Mouse (Mus musculus) heart, adult 2 months (tissue): Measurements from ENCODE around the gene Scamp4. TPM values are rescaled to one million over a fixed set of nuclear protein-coding genes. Genes with fewer than 3 reads are reported as not detected.
A peak's percentile ranks its signal among the peaks of the same experiment; 100 is the strongest.

Experiments
- DNase-seq, 2 experiments: peaks; one replicate each; pipeline ENCODE4 v3.0.0; 2021
- H3K27ac ChIP-seq: fragments of 200-600 bp; 2 replicates; pipeline ENCODE4 v1.8.1; 2022
- H3K27me3 ChIP-seq: fragments of 200-500 bp; 2 replicates; pipeline ENCODE4 v1.6.1; 2012; ENCODE audit warnings: mild to moderate bottlenecking, low read length, inconsistent platforms, mixed read lengths; ENCODE audit not compliant: control insufficient read depth, insufficient read depth
- H3K36me3 ChIP-seq: fragments of 200-500 bp; 2 replicates; pipeline ENCODE4 v1.6.1; 2012; ENCODE audit warnings: low read length, inconsistent platforms; ENCODE audit not compliant: control insufficient read depth, insufficient read depth
- H3K4me1 ChIP-seq: fragments of 200-500 bp; 2 replicates; pipeline ENCODE4 v1.6.1; 2011; ENCODE audit warnings: low read length; ENCODE audit not compliant: control insufficient read depth, insufficient read depth
- H3K4me3 ChIP-seq: fragments of 200-600 bp; 2 replicates; pipeline ENCODE4 v1.8.1; 2022
- H3K79me2 ChIP-seq: fragments of 200-500 bp; replicated peaks from 2 replicates; pipeline ENCODE4 v1.6.1; 2012; ENCODE audit warnings: mild to moderate bottlenecking, inconsistent platforms, low read length, moderate library complexity, mixed read lengths; ENCODE audit not compliant: control insufficient read depth, insufficient read depth
- H3K9ac ChIP-seq: fragments of 200-500 bp; 2 replicates; pipeline ENCODE4 v1.6.1; 2012; ENCODE audit warnings: low read depth, mild to moderate bottlenecking, control low read depth, inconsistent platforms, low read length, mixed read lengths
- CTCF ChIP-seq: fragments of 200-600 bp; IDR thresholded peaks from 2 replicates; pipeline ENCODE4 v1.8.1; 2022; ENCODE audit warnings: antibody characterized with exemption, mild to moderate bottlenecking, moderate library complexity
- EP300 ChIP-seq: fragments of 200-500 bp; IDR thresholded peaks from 2 replicates; pipeline ENCODE4 v1.6.1; 2011; ENCODE audit warnings: low read depth, low read length, control low read depth; ENCODE audit not compliant: insufficient read depth
- POLR2A ChIP-seq: fragments of 200-500 bp; IDR thresholded peaks from 2 replicates; pipeline ENCODE4 v1.6.1; 2011; ENCODE audit warnings: mild to moderate bottlenecking, low read depth, low read length, control low read depth; ENCODE audit not compliant: insufficient read depth
- WGBS: fragments of 180-500 bp; shearing (Covaris S2); methylation state at CpG from one replicate; pipeline ENCODE4 v1.1.7; 2018; 5-methylcytosine and 5-hydroxymethylcytosine counted together
- intact Hi-C: fragments of 180-260 bp; cut with DNase I; formaldehyde crosslinking; loops from one replicate; pipeline ENCODE4 v1.15.1; 2025
- polyA plus RNA-seq: library from polyadenylated mRNA; depleted of rRNA; stranded (reverse); fragments of >200 nt; gene quantifications from 2 replicates; pipeline ENCODE4 v1.2.3, GENCODE M21; 2012
- total RNA-seq, 2 experiments: library from RNA; stranded (reverse); gene quantifications; 2 replicates each; pipeline ENCODE4 v1.2.3; 2021

The Scamp4 gene
- total and polyA plus RNA-seq, 3 experiments, result 20.8 to 58.9 (median 26.9) TPM

- Histone ChIP-seq H3K4me1 (peaks cover 12% of the 10 kb centered on the region), H3K79me2 (0 out of 2 replicates have a peak, but pooled peaks cover 1% of the 10 kb centered on the region), H3K4me3 (peak within 1 kb of the TSS; percentile 95), H3K9ac (peak within 1 kb of the TSS; percentile 76), H3K27ac (peak within 1 kb of the TSS; percentile 92), H3K27me3 (no peaks in the 10 kb centered on the region), H3K36me3 (no peaks in the 10 kb centered on the region)
- WGBS, result under 1% methylated on average over 85 of the region's 85 CpGs
- DNase-seq, result no peak
- intact Hi-C loops, result loop anchor here (2.0 kb wide), 1 partner anchor 46 kb away; the partner anchor contains the start of gene Klf16
- TF ChIP-seq EP300, result no peak
- peak; percentile 12; the same call in 1 of the 2 replicates for TF ChIP-seq CTCF
- no peak; the same call in 1 of the 2 replicates for TF ChIP-seq POLR2A
These were observed 20.2 kb downstream of the Scamp4 start, which contains the start of gene Csnk1g2 for GRCm38 (mm10) chr10:80622661-80623456. TSS of gene Csnk1g2 (plus strand) at chr10:80622838.

DNA sequence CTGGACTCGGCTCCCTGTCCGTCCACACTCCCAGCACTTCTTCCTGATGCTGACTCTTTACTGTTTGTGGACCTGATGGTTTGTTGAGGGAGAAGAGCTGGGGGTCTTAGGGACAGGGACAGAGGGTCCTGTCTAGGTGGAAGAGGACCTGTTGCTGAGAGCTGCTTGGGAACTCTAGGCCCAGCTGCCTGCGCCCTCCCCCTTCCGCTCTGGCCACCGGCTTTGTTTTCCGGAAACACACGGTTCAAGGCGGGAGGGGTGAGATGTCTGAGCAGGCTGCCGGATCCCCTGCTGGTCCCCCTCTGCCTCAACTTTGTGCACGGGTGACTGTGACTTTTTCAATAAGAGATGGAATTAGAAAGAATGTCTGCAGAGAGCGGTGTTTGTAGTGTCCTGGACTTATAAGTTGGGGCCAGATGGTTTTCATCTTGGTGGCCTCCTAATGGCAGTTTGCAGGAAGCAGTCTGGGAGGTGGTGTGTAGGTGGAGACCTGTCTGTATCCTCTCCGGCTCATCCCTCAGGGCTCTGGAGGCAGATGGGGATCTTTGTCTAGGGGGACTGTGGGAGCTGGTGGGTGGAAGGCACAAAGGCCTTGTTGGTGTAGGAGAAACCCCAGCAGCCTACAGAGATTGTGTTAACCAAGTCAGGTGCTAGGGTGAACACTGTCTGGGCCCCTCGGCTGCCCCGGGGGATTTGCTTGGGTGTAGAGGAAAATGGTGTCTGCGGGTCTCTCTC, 21.0 kb downstream of the Scamp4 start:
- 6% methylated on average over 15 of the region's 15 CpGs for WGBS
- TF ChIP-seq POLR2A (peak; percentile 60), CTCF (peak; percentile 35), EP300 (no peak)
- peak overlapping the region; percentile 92 for H3K27ac ChIP-seq
- DNase-seq, result peak; percentile 77 to 84
- H3K36me3 ChIP-seq, result no peaks in the 10 kb centered on the region
- H3K27me3 ChIP-seq, result no peaks in the 10 kb centered on the region
- H3K4me3 ChIP-seq, result peak overlapping the region; percentile 95
- H3K79me2 ChIP-seq, result peaks cover 1% of the 10 kb centered on the region; the same call in 1 of the 2 replicates
- peaks cover 12% of the 10 kb centered on the region for H3K4me1 ChIP-seq
- intact Hi-C loops, result loop anchor here (2.0 kb wide), 2 partner anchors 31 to 47 kb away; partner anchors contain the start of gene Klf16
- H3K9ac ChIP-seq, result peak overlapping the region; percentile 76

GRCm38 (mm10) chr10:80625764-80626163, 23.1 kb downstream of the Scamp4 start:
- no peak overlapping the region for H3K27ac ChIP-seq
- H3K79me2 ChIP-seq, result peaks cover 8% of the 10 kb centered on the region
- TF ChIP-seq CTCF (no peak), EP300 (no peak), POLR2A (no peak)
- intact Hi-C loops, result loop anchor here (2.0 kb wide), 1 partner anchor 29 kb away; no protein-coding TSS in a partner anchor
- no peak overlapping the region for H3K9ac ChIP-seq
- H3K4me3 ChIP-seq, result no peak overlapping the region
- no peak for DNase-seq
- 83% methylated on average over 4 of the region's 4 CpGs for WGBS
- no peaks in the 10 kb centered on the region for H3K27me3 ChIP-seq
- H3K36me3 ChIP-seq, result no peaks in the 10 kb centered on the region
- H3K4me1 ChIP-seq, result peaks cover 25% of the 10 kb centered on the region

DNA sequence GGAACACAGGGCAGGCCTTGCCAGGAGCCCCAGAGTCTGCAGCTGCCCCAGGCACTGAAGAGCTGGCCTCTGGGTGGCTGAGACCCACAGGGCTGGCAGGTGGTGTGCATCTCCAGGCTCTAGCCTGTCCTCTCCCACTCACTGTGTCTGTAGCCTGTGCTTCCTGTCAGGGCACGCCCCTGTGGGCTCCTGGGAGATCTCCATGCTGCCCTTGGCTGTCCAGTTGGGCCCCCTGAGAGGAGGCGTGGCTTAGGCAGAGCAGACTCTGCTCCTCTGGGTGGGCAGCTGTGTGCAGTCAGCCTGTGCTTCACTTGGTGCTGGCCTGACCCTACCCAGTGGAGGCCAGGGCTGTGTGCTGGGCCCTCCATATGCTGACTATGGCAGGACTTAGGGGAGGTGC, 25.0 kb downstream of the Scamp4 start:
- 28% methylated on average over 2 of the region's 2 CpGs for WGBS
- H3K9ac ChIP-seq, result 0 out of 2 replicates have a peak overlapping the region, but pooled peaks have one; percentile 3

DNA sequence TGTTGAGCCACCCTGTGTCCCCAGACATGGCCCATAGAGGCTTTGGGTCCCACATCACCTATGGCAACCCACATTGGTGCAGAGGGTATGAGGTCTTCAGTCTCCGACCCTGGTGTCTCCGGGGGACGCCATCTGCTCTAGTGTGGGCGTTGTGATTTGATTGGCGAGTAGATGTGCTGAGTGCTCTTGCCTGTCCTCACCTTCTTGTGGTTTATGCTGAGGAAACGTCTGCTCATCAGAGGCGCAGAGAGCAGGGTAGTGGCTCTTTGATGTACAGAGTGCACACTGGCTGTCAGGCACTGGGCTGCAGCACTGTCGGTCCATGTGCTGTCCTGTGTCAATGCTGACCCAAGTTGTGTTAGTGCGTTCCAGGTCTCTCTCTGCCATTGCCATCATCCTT, 26.3 kb downstream of the Scamp4 start:
- DNase-seq, result no peak
- intact Hi-C loops, result no loop called here
- TF ChIP-seq EP300 (no peak), POLR2A (no peak), CTCF (no peak)
- Histone ChIP-seq H3K4me3 (no peak overlapping the region), H3K36me3 (no peaks in the 10 kb centered on the region), H3K9ac (no peak overlapping the region), H3K4me1 (peaks cover 25% of the 10 kb centered on the region), H3K79me2 (peaks cover 18% of the 10 kb centered on the region), H3K27me3 (no peaks in the 10 kb centered on the region), H3K27ac (no peak overlapping the region)
- 68% methylated on average over 9 of the region's 9 CpGs for WGBS

More for the DNA sequence above, 25.0 kb downstream of the Scamp4 start:
- intact Hi-C loops, result no loop called here
- H3K36me3 ChIP-seq, result no peaks in the 10 kb centered on the region
- DNase-seq, result peak; percentile 62 to 71
- H3K4me1 ChIP-seq, result peaks cover 25% of the 10 kb centered on the region
- TF ChIP-seq EP300, result no peak
- TF ChIP-seq CTCF, result no peak
- no peak for TF ChIP-seq POLR2A
- no peaks in the 10 kb centered on the region for H3K27me3 ChIP-seq
- peaks cover 18% of the 10 kb centered on the region for H3K79me2 ChIP-seq
- no peak overlapping the region for H3K4me3 ChIP-seq
- H3K27ac ChIP-seq, result no peak overlapping the region
